Mouse (Mus musculus) CH12.LX (cell line): Measurements from ENCODE around the gene Ccdc155. TPM values are rescaled to one million over a fixed set of nuclear protein-coding genes. Genes with fewer than 3 reads are reported as not detected.

Experiments used
- DNase-seq: peaks from one replicate; pipeline ENCODE4 v3.0.0-alpha.2; 2013; ENCODE audit errors: extremely low read depth
- H3K27ac ChIP-seq: 2 replicates; pipeline ENCODE4 v1.5.1; 2012; ENCODE audit warnings: low read depth, mild to moderate bottlenecking, control low read depth, moderate library complexity; ENCODE audit not compliant: insufficient read depth
- H3K27me3 ChIP-seq: replicated peaks from 2 replicates; pipeline ENCODE3; 2012; ENCODE audit warnings: inconsistent platforms
- H3K36me3 ChIP-seq, 2 experiments: replicated peaks in 1 of 2; 2 replicates each; pipeline versions ENCODE3 to v1.6.1; 2012; ENCODE audit warnings: inconsistent platforms in 1 of 2, low read length in 1 of 2, mild to moderate bottlenecking in 1 of 2, mixed read lengths in 1 of 2, moderate library complexity in 1 of 2; ENCODE audit not compliant: control insufficient read depth in 1 of 2, insufficient read depth in 1 of 2
- H3K4me1 ChIP-seq, 2 experiments: 2 replicates each; pipeline ENCODE4 v1.6.1; 2012; ENCODE audit warnings: inconsistent platforms in 1 of 2, moderate library complexity in 1 of 2; ENCODE audit not compliant: insufficient read depth in 2 of 2, control insufficient read depth in 1 of 2
- H3K4me2 ChIP-seq: 2 replicates; pipeline ENCODE4 v1.6.1; 2012; ENCODE audit warnings: low read depth, mild to moderate bottlenecking, control low read depth; ENCODE audit not compliant: poor library complexity, insufficient read depth, severe bottlenecking
- H3K4me3 ChIP-seq, 3 experiments: fragments of 150-350 bp in 1 of 3; sonication (generic) in 1 of 3; replicated peaks in 1 of 3; 2 replicates each; pipeline versions ENCODE3 to v1.5.1; 2011 to 2012; ENCODE audit warnings: low read depth in 2 of 3, low read length in 2 of 3, mild to moderate bottlenecking in 2 of 3, moderate library complexity in 2 of 3, control low read depth in 1 of 3, improper control_type of control experiment in 1 of 3, inconsistent platforms in 1 of 3, mixed read lengths in 1 of 3; ENCODE audit not compliant: poor library complexity in 1 of 3
- H3K79me2 ChIP-seq: replicated peaks from 2 replicates; pipeline ENCODE4 v1.6.1; 2012; ENCODE audit warnings: mild to moderate bottlenecking, moderate library complexity; ENCODE audit not compliant: control insufficient read depth, poor library complexity, insufficient read depth, severe bottlenecking; ENCODE audit errors: extremely low read depth
- H3K9ac ChIP-seq: 2 replicates; pipeline ENCODE4 v1.6.1; 2012; ENCODE audit warnings: low read depth, mild to moderate bottlenecking, control low read depth, moderate library complexity; ENCODE audit not compliant: insufficient read depth
- H3K9me3 ChIP-seq: replicated peaks from 2 replicates; pipeline ENCODE3; 2012; ENCODE audit warnings: low read length, inconsistent platforms, mixed read lengths
- BHLHE40 ChIP-seq: IDR thresholded peaks from 2 replicates; pipeline ENCODE4 v1.6.1; 2011; ENCODE audit warnings: mild to moderate bottlenecking, low read depth, low read length, improper control_type of control experiment
- CHD1 ChIP-seq: IDR thresholded peaks from 2 replicates; pipeline ENCODE4 v1.6.1; 2012; ENCODE audit warnings: low read depth, low read length, improper control_type of control experiment, inconsistent platforms
- CHD2 ChIP-seq: IDR thresholded peaks from 2 replicates; pipeline ENCODE4 v1.6.1; 2011; ENCODE audit warnings: low read length, improper control_type of control experiment
- CTCF ChIP-seq, 2 experiments: IDR thresholded peaks in 1 of 2; conservative IDR thresholded peaks in 1 of 2; 2 replicates each; pipeline ENCODE4 v1.5.1; 2011 to 2012; ENCODE audit warnings: low read depth in 2 of 2, low read length in 2 of 2, improper control_type of control experiment in 1 of 2, inconsistent platforms in 1 of 2, mild to moderate bottlenecking in 1 of 2, moderate library complexity in 1 of 2
- E2F4 ChIP-seq: IDR thresholded peaks from 2 replicates; pipeline ENCODE4 v1.6.1; 2011; ENCODE audit warnings: low read depth, low read length, improper control_type of control experiment; ENCODE audit not compliant: insufficient replicate concordance
- ELF1 ChIP-seq: IDR thresholded peaks from 2 replicates; pipeline ENCODE4 v1.6.1; 2014; ENCODE audit warnings: low read depth, mild to moderate bottlenecking, inconsistent platforms, low read length, improper control_type of control experiment
- EP300 ChIP-seq: IDR thresholded peaks from 2 replicates; pipeline ENCODE4 v1.6.1; 2011; ENCODE audit warnings: low read length, improper control_type of control experiment
- ETS1 ChIP-seq: conservative IDR thresholded peaks from 2 replicates; pipeline ENCODE4 v1.6.1; 2012; ENCODE audit warnings: low read depth, mild to moderate bottlenecking, inconsistent platforms, low read length, improper control_type of control experiment, moderate library complexity
- GABPA ChIP-seq: IDR thresholded peaks from 2 replicates; pipeline ENCODE4 v1.6.1; 2012; ENCODE audit warnings: low read depth, low read length, improper control_type of control experiment, inconsistent platforms; ENCODE audit not compliant: insufficient replicate concordance
- HCFC1 ChIP-seq: IDR thresholded peaks from 2 replicates; pipeline ENCODE4 v1.6.1; 2012; ENCODE audit warnings: low read depth, mild to moderate bottlenecking, inconsistent platforms, low read length, improper control_type of control experiment
- IRF4 ChIP-seq: IDR thresholded peaks from 2 replicates; pipeline ENCODE4 v1.6.1; 2014; ENCODE audit warnings: low read depth, mild to moderate bottlenecking, inconsistent platforms, low read length, improper control_type of control experiment
- JUN ChIP-seq: IDR thresholded peaks from 2 replicates; pipeline ENCODE4 v1.6.1; 2011; ENCODE audit warnings: low read depth, mild to moderate bottlenecking, low read length, improper control_type of control experiment, moderate library complexity; ENCODE audit not compliant: insufficient read depth
- JUND ChIP-seq: conservative IDR thresholded peaks from 2 replicates; pipeline ENCODE4 v1.6.1; 2011; ENCODE audit warnings: low read depth, low read length, improper control_type of control experiment
- KAT2A ChIP-seq: IDR thresholded peaks from 2 replicates; pipeline ENCODE4 v1.6.1; 2012; ENCODE audit warnings: low read length, improper control_type of control experiment, inconsistent platforms; ENCODE audit not compliant: insufficient replicate concordance
- MAFK ChIP-seq: IDR thresholded peaks from 2 replicates; pipeline ENCODE4 v1.6.1; 2011; ENCODE audit warnings: low read length, improper control_type of control experiment; ENCODE audit not compliant: insufficient replicate concordance
- MAX ChIP-seq: IDR thresholded peaks from 2 replicates; pipeline ENCODE4 v1.6.1; 2011; ENCODE audit warnings: low read length, improper control_type of control experiment
- MAZ ChIP-seq: IDR thresholded peaks from 2 replicates; pipeline ENCODE4 v1.6.1; 2012; ENCODE audit warnings: low read depth, mild to moderate bottlenecking, inconsistent platforms, low read length, improper control_type of control experiment, moderate library complexity
- MEF2A ChIP-seq: IDR thresholded peaks from 2 replicates; pipeline ENCODE4 v1.6.1; 2014; ENCODE audit warnings: low read depth, mild to moderate bottlenecking, inconsistent platforms, low read length, improper control_type of control experiment, borderline replicate concordance
- MXI1 ChIP-seq: IDR thresholded peaks from 2 replicates; pipeline ENCODE4 v1.6.1; 2011; ENCODE audit warnings: mild to moderate bottlenecking, low read depth, low read length, improper control_type of control experiment
- MYC ChIP-seq: IDR thresholded peaks from 2 replicates; pipeline ENCODE4 v1.6.1; 2011; ENCODE audit warnings: low read depth, mild to moderate bottlenecking, improper control_type of control experiment, low read length
- NELFE ChIP-seq: IDR thresholded peaks from 2 replicates; pipeline ENCODE4 v1.6.1; 2011; ENCODE audit warnings: low read depth, low read length, improper control_type of control experiment
- NRF1 ChIP-seq: IDR thresholded peaks from 2 replicates; pipeline ENCODE4 v1.6.1; 2014; ENCODE audit warnings: low read depth, mild to moderate bottlenecking, inconsistent platforms, low read length, improper control_type of control experiment, moderate library complexity
- PAX5 ChIP-seq: IDR thresholded peaks from 2 replicates; pipeline ENCODE4 v1.6.1; 2012; ENCODE audit warnings: low read length, inconsistent platforms, mixed read lengths
- POLR2A ChIP-seq: IDR thresholded peaks from 2 replicates; pipeline ENCODE4 v1.6.1; 2011; ENCODE audit warnings: low read depth, mild to moderate bottlenecking, improper control_type of control experiment, low read length
- POLR2AphosphoS2 ChIP-seq: IDR thresholded peaks from 2 replicates; pipeline ENCODE4 v1.6.1; 2011; ENCODE audit warnings: low read depth, low read length, improper control_type of control experiment
- RAD21 ChIP-seq: IDR thresholded peaks from 2 replicates; pipeline ENCODE4 v1.6.1; 2011; ENCODE audit warnings: low read depth, mild to moderate bottlenecking, low read length, improper control_type of control experiment, moderate library complexity
- RCOR1 ChIP-seq: conservative IDR thresholded peaks from 2 replicates; pipeline ENCODE4 v1.6.1; 2012; ENCODE audit warnings: low read depth, mild to moderate bottlenecking, inconsistent platforms, low read length, improper control_type of control experiment
- SIN3A ChIP-seq: IDR thresholded peaks from 2 replicates; pipeline ENCODE4 v1.6.1; 2012; ENCODE audit warnings: low read length, improper control_type of control experiment, inconsistent platforms
- SMC3 ChIP-seq: IDR thresholded peaks from 2 replicates; pipeline ENCODE4 v1.6.1; 2011; ENCODE audit warnings: low read depth, low read length, improper control_type of control experiment
- TBP ChIP-seq: conservative IDR thresholded peaks from 2 replicates; pipeline ENCODE4 v1.6.1; 2011; ENCODE audit warnings: low read depth, low read length, improper control_type of control experiment
- TCF12 ChIP-seq: IDR thresholded peaks from 2 replicates; pipeline ENCODE4 v1.6.1; 2014; ENCODE audit warnings: low read depth, mild to moderate bottlenecking, inconsistent platforms, low read length, improper control_type of control experiment
- UBTF ChIP-seq: IDR thresholded peaks from 2 replicates; pipeline ENCODE4 v1.6.1; 2012; ENCODE audit warnings: low read depth, mild to moderate bottlenecking, inconsistent platforms, low read length, improper control_type of control experiment, moderate library complexity
- USF1 ChIP-seq: IDR thresholded peaks from 2 replicates; pipeline ENCODE4 v1.6.1; 2014; ENCODE audit warnings: low read depth, mild to moderate bottlenecking, inconsistent platforms, low read length, improper control_type of control experiment
- USF2 ChIP-seq: conservative IDR thresholded peaks from 2 replicates; pipeline ENCODE4 v1.6.1; 2011; ENCODE audit warnings: low read depth, low read length, improper control_type of control experiment
- ZC3H11A ChIP-seq: IDR thresholded peaks from 2 replicates; pipeline ENCODE4 v1.6.1; 2012; ENCODE audit warnings: low read depth, mild to moderate bottlenecking, inconsistent platforms, low read length, improper control_type of control experiment
- ZKSCAN1 ChIP-seq: IDR thresholded peaks from 2 replicates; pipeline ENCODE4 v1.6.1; 2012; ENCODE audit warnings: low read depth, inconsistent platforms, low read length, improper control_type of control experiment, borderline replicate concordance
- ZMIZ1 ChIP-seq: IDR thresholded peaks from 2 replicates; pipeline ENCODE4 v1.6.1; 2012; ENCODE audit warnings: low read depth, mild to moderate bottlenecking, inconsistent platforms, low read length, improper control_type of control experiment
- ZNF384 ChIP-seq: IDR thresholded peaks from 2 replicates; pipeline ENCODE4 v1.6.1; 2012; ENCODE audit warnings: low read depth, low read length, improper control_type of control experiment, inconsistent platforms
- dilution Hi-C: fragments of 300-500 bp; cut with MboI; formaldehyde crosslinking; loops from 2 replicates; pipeline ENCODE4 v1.14.3; 2020; ENCODE audit warnings: low sequenced_read_pairs; ENCODE audit not compliant: extremely low pct_unique_long_range_greater_than_20kb, extremely low pct_ligation_motif_present
- in situ Hi-C: fragments of 300-500 bp; cut with MboI; formaldehyde crosslinking; loops from 3 replicates; pipeline ENCODE4 v1.14.3; 2019; ENCODE audit warnings: low sequenced_read_pairs, low pct_ligation_motif_present, low pct_unique_long_range_greater_than_20kb, mixed read lengths
- polyA plus RNA-seq: library from polyadenylated mRNA; unstranded; fragments of >175 nt; gene quantifications from 2 replicates; pipeline ENCODE4 v1.2.1, GENCODE M21; 2012; ENCODE audit warnings: low read depth; ENCODE audit not compliant: insufficient read length
- total RNA-seq, 2 experiments: library from RNA; depleted of rRNA; stranded (reverse); fragments of 300-350 nt in 1 of 2; fragments of >200 nt in 1 of 2; gene quantifications; 2 replicates each; pipeline ENCODE4 v1.2.3; 2012 to 2014

The Ccdc155 gene
- total and polyA plus RNA-seq, 3 experiments: not detected

DNA sequence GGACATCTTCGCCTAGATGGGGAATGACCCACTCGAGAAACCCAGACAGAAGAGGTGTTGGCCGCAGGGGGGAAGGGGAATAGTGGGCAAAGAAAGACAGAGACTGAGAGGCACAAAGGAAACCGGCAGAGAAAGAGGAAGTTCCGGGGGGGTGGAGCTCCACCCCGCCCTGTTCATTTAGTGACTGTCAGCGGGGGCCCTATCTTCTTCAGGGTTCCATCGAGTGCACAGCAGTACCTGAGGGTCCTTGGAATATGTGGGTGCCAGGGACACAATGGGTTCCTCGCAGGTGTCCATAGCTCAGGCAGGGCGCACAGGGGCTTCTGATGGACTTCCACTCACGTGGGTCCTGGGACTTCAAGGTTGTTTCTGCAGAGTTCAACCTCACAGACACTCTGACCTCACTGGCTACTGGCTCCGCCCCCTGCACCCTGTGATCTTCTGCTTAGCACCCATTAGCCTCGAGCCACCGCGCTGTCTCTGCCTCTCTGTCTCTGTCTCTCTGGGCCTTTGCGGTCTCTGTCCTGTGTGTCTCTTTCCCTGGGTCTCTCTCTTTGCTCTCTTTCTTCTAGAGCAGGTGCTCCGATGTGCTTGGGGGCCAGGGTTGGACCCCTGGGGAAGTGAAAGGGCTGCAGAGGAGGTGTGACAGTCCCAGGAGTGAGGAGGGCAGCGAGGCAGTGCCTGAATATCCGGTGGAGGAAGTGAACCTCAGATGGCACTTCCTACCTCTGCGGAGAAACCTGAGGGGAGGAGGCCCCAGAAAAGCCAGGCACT, 34.2 kb upstream of the Ccdc155 start, which contains the start of gene Cd37:
TSS of gene Cd37 (minus strand) at position 393 of the 774 bp plus-strand sequence.
- Histone ChIP-seq H3K4me2 (peak within 1 kb of the TSS; percentile 73), H3K79me2 (peaks cover 2% of the 10 kb centered on the region; the same call in 1 of the 2 replicates), H3K9ac (peak within 1 kb of the TSS; percentile 98), H3K4me3 (peak within 1 kb of the TSS; percentile 57 to 91 (median 81)), H3K27ac (peak within 1 kb of the TSS; percentile 96), H3K36me3 (peaks cover 24 to 31% of the 10 kb centered on the region in 2 experiments), H3K4me1 (peaks cover 24 to 51% of the 10 kb centered on the region in 2 experiments), H3K27me3 (no peaks in the 10 kb centered on the region), H3K9me3 (peaks cover 7% of the 10 kb centered on the region)
- TF ChIP-seq BHLHE40 (peak; percentile 61), MXI1 (0 out of 2 replicates have a peak, but pooled peaks have one; percentile 44), SIN3A (peak; percentile 18; the same call in 1 of the 2 replicates), CHD1 (no peak), POLR2AphosphoS2 (0 out of 2 replicates have a peak, but pooled peaks have one; percentile 23), RCOR1 (no peak), JUND (no peak), MAX (no peak; the same call in 1 of the 2 replicates), USF2 (no peak), UBTF (no peak), JUN (no peak), IRF4 (peak; percentile 75; the same call in 1 of the 2 replicates), PAX5 (no peak), USF1 (no peak), EP300 (peak; percentile 78), CHD2 (0 out of 2 replicates have a peak, but pooled peaks have one; percentile 12), ZC3H11A (no peak), SMC3 (no peak), MAFK (no peak), ETS1 (peak; percentile 60), NRF1 (no peak), NELFE (no peak; the same call in 1 of the 2 replicates), TCF12 (peak; percentile 88), MYC (peak; percentile 19; the same call in 1 of the 2 replicates), GABPA (no peak), ZNF384 (no peak), ELF1 (peak; percentile 90), MAZ (peak; percentile 47; the same call in 1 of the 2 replicates), RAD21 (no peak), ZKSCAN1 (no peak), HCFC1 (peak; percentile 52), ZMIZ1 (no peak), KAT2A (no peak), CTCF (conservative IDR thresholded peaks at IDR 0.05 in 1 of 2, IDR thresholded peaks at IDR 0.05 in 1 of 2; ENCODE audit: low read depth in 2 of 2, low read length in 2 of 2) (no peak), TBP (peak; percentile 78), E2F4 (no peak), MEF2A (no peak), POLR2A (peak; percentile 73)
- DNase-seq: peak; percentile 93
- dilution Hi-C loops: no loop called here
- in situ Hi-C loops: loop anchor here (5.0 kb wide), 1 partner anchor 33 kb away; no protein-coding TSS in a partner anchor
